Mouse (Mus musculus) hindbrain, embryonic 16.5 days (tissue): ENCODE results near the gene Cyp1b1. TPM values are rescaled to one million over a fixed set of nuclear protein-coding genes. Genes with fewer than 3 reads are reported as not detected.

Source experiments
- ATAC-seq: fragments of 200-750 bp; cut with Nextera tagmentation; 2 replicates; pipeline ENCODE4 v1.8.0; 2017; ENCODE audit warnings: moderate TSS enrichment, moderate library complexity
- H3K27ac ChIP-seq: fragments of 300-500 bp; sonication (generic); 2 replicates; pipeline ENCODE4 v1.5.1; 2014; ENCODE audit warnings: low read depth, mild to moderate bottlenecking, control low read depth, low read length, moderate library complexity
- H3K27me3 ChIP-seq: fragments of 300-500 bp; sonication (generic); replicated peaks from 2 replicates; pipeline ENCODE4 v1.6.1; 2014; ENCODE audit warnings: low read length; ENCODE audit not compliant: control insufficient read depth, insufficient read depth
- H3K36me3 ChIP-seq: fragments of 300-500 bp; sonication (generic); 2 replicates; pipeline ENCODE4 v1.6.1; 2014; ENCODE audit warnings: mild to moderate bottlenecking, low read length, moderate library complexity, mixed read lengths; ENCODE audit not compliant: control insufficient read depth, insufficient read depth
- H3K4me1 ChIP-seq: fragments of 300-500 bp; sonication (generic); 2 replicates; pipeline ENCODE4 v1.6.1; 2014; ENCODE audit warnings: low read depth, low read length; ENCODE audit not compliant: control insufficient read depth, insufficient read depth
- H3K4me2 ChIP-seq: fragments of 300-500 bp; sonication (generic); 2 replicates; pipeline ENCODE4 v1.6.1; 2014; ENCODE audit warnings: mild to moderate bottlenecking, low read length, control low read depth, moderate library complexity
- H3K4me3 ChIP-seq: fragments of 300-500 bp; sonication (generic); 2 replicates; pipeline ENCODE4 v1.5.1; 2014; ENCODE audit warnings: mild to moderate bottlenecking, low read length, control low read depth, moderate library complexity
- H3K9ac ChIP-seq: fragments of 300-500 bp; sonication (generic); 2 replicates; pipeline ENCODE4 v1.6.1; 2014; ENCODE audit warnings: low read depth, mild to moderate bottlenecking, control low read depth, low read length, moderate library complexity
- H3K9me3 ChIP-seq: fragments of 300-500 bp; sonication (generic); 2 replicates; pipeline ENCODE4 v1.6.1; 2014; ENCODE audit warnings: mild to moderate bottlenecking, low read length, moderate library complexity; ENCODE audit not compliant: control insufficient read depth
- WGBS: fragments of 180-500 bp; shearing (Covaris S2); extraction: QIAGEN DNeasy Blood & Tissue Kit; methylation state at CpG from one replicate; pipeline ENCODE4 v1.1.7; 2014; 5-methylcytosine and 5-hydroxymethylcytosine counted together
- polyA plus RNA-seq: library from polyadenylated mRNA; unstranded; fragments of >200 nt; fragmentation: Nextera tagmentation; extraction: Ambion mirVana; gene quantifications from 2 replicates; pipeline ENCODE4 v1.2.1, GENCODE M21; 2015

Cyp1b1 gene
- polyA plus RNA-seq, result 7.3 and 9.0 TPM in 2 replicates

GRCm38 (mm10) chr17:79714931-79715637 lies at the start of gene Cyp1b1:
TSS of gene Cyp1b1 (minus strand) at chr17:79715061.
- Histone ChIP-seq H3K27me3 (peaks cover 27% of the 10 kb centered on the region), H3K4me2 (peak within 1 kb of the TSS; percentile 96), H3K4me3 (peak within 1 kb of the TSS; percentile 49), H3K36me3 (no peaks in the 10 kb centered on the region), H3K27ac (no peak within 1 kb of the TSS; the same call in 1 of the 2 replicates), H3K9me3 (no peaks in the 10 kb centered on the region), H3K9ac (peak within 1 kb of the TSS; percentile 67), H3K4me1 (peaks cover 24% of the 10 kb centered on the region)
- peak; percentile 18; the same call in 1 of the 2 replicates for ATAC-seq
- under 1% methylated on average over 31 of the region's 31 CpGs for WGBS

- Histone ChIP-seq H3K27ac (no peak overlapping the region), H3K36me3 (no peaks in the 10 kb centered on the region), H3K9me3 (0 out of 2 replicates have a peak, but pooled peaks cover 2% of the 10 kb centered on the region), H3K4me1 (no peaks in the 10 kb centered on the region), H3K4me2 (no peak overlapping the region), H3K9ac (no peak overlapping the region), H3K4me3 (no peak overlapping the region), H3K27me3 (no peaks in the 10 kb centered on the region)
- WGBS, result 86% methylated on average over 1 of the region's 1 CpGs
- no peak for ATAC-seq
These were observed 47.0 kb upstream of the Cyp1b1 start for GRCm38 (mm10) chr17:79761841-79762240.

DNA sequence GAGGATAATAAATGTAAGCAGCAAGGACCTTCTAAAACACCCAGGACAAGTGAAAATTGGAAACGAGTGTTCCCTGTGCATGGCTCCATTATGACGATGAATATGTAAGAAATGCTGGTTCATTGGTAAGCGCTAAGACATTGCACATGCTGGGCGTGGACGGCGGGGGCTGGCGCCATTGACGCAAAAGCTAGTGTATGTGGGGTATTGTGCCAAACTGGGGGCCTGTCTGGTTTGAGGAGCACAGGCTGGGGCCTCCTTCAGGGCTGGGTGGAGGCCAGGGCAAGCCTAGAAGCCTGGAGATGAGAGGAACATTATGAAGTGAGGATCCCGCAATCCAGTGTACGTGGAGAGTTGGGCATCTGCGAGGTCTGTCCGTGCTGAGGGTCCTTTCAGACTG lies 39.0 kb upstream of the Cyp1b1 start:
- ATAC-seq, result no peak
- H3K4me3 ChIP-seq, result no peak overlapping the region
- no peaks in the 10 kb centered on the region for H3K9me3 ChIP-seq
- H3K36me3 ChIP-seq, result no peaks in the 10 kb centered on the region
- WGBS, result 95% methylated on average over 12 of the region's 12 CpGs
- H3K4me1 ChIP-seq, result no peaks in the 10 kb centered on the region; the same call in 1 of the 2 replicates
- H3K4me2 ChIP-seq, result no peak overlapping the region
- H3K9ac ChIP-seq, result no peak overlapping the region
- no peaks in the 10 kb centered on the region for H3K27me3 ChIP-seq
- H3K27ac ChIP-seq, result no peak overlapping the region

GRCm38 (mm10) chr17:79752836-79753235 lies 38.0 kb upstream of the Cyp1b1 start:
- Histone ChIP-seq H3K9ac (no peak overlapping the region), H3K4me2 (no peak overlapping the region), H3K9me3 (no peaks in the 10 kb centered on the region), H3K4me3 (no peak overlapping the region), H3K27ac (no peak overlapping the region), H3K36me3 (no peaks in the 10 kb centered on the region), H3K4me1 (no peaks in the 10 kb centered on the region; the same call in 1 of the 2 replicates), H3K27me3 (no peaks in the 10 kb centered on the region)
- no peak for ATAC-seq

GRCm38 (mm10) chr17:79751661-79752191 lies 36.9 kb upstream of the Cyp1b1 start:
- Histone ChIP-seq H3K4me2 (no peak overlapping the region), H3K4me1 (no peaks in the 10 kb centered on the region; the same call in 1 of the 2 replicates), H3K36me3 (no peaks in the 10 kb centered on the region), H3K4me3 (no peak overlapping the region), H3K27me3 (no peaks in the 10 kb centered on the region), H3K9ac (no peak overlapping the region), H3K27ac (no peak overlapping the region), H3K9me3 (no peaks in the 10 kb centered on the region)
- 90% methylated on average over 6 of the region's 6 CpGs for WGBS
- ATAC-seq, result no peak

DNA sequence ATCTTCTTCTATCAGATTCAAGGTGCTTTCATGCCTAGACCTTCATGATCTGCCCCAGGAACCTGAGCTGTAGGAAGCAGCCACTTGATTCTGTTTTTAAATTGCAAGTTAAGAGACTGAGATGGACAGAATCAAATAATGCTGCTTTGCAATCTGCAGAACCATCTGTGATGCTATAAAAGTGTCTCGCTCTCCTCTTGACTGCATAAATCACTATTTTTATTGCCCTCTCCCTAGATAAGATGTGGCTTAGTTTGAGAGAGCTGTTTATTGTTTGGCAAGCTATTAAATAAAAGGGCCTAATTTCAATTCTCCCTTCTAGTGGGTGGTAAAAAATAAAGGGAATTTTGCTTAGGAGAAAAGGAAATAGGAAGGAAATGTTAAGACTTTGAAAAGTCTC lies 34.8 kb upstream of the Cyp1b1 start:
- Histone ChIP-seq H3K9me3 (no peaks in the 10 kb centered on the region), H3K4me3 (no peak overlapping the region), H3K4me1 (no peaks in the 10 kb centered on the region; the same call in 1 of the 2 replicates), H3K27ac (no peak overlapping the region), H3K27me3 (no peaks in the 10 kb centered on the region), H3K4me2 (no peak overlapping the region), H3K9ac (no peak overlapping the region), H3K36me3 (no peaks in the 10 kb centered on the region)
- no peak for ATAC-seq
- WGBS, result 84% methylated on average over 1 of the region's 1 CpGs

DNA sequence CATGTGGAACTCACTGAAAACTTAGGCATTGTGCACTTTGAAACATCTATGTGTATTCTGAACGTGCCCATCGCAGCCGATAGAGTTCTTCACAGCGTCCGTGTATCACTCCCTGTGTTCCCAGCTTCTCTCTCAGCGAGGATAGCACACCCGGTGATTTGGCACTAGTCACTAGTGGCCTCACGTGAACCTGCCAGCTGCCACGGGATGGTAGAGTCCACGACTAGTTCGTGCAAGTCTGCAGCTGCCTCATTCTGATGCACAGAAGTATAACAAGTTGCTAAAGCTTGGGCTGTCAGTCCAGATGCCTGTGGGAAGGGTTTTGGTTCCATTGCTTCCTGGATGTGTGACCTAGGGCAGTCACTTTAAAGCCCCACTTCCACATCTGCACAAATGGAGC lies 32.1 kb upstream of the Cyp1b1 start:
- H3K27me3 ChIP-seq, result no peaks in the 10 kb centered on the region
- H3K9me3 ChIP-seq, result no peaks in the 10 kb centered on the region
- no peak overlapping the region for H3K27ac ChIP-seq
- H3K36me3 ChIP-seq, result no peaks in the 10 kb centered on the region
- WGBS, result 70% methylated on average over 11 of the region's 11 CpGs
- H3K4me1 ChIP-seq, result no peaks in the 10 kb centered on the region; the same call in 1 of the 2 replicates
- no peak overlapping the region for H3K4me2 ChIP-seq
- no peak overlapping the region for H3K4me3 ChIP-seq
- ATAC-seq, result no peak
- H3K9ac ChIP-seq, result no peak overlapping the region

- H3K4me1 ChIP-seq, result no peaks in the 10 kb centered on the region; the same call in 1 of the 2 replicates
- WGBS, result 16% methylated on average over 3 of the region's 3 CpGs
- no peak overlapping the region for H3K9ac ChIP-seq
- no peak overlapping the region for H3K27ac ChIP-seq
- H3K4me3 ChIP-seq, result no peak overlapping the region
- H3K36me3 ChIP-seq, result no peaks in the 10 kb centered on the region
- H3K9me3 ChIP-seq, result no peaks in the 10 kb centered on the region
- no peak overlapping the region for H3K4me2 ChIP-seq
- no peaks in the 10 kb centered on the region for H3K27me3 ChIP-seq
- 0 out of 2 replicates have a peak, but pooled peaks have one; percentile 37 for ATAC-seq
These were observed 31.3 kb upstream of the Cyp1b1 start for GRCm38 (mm10) chr17:79746146-79746591.

DNA sequence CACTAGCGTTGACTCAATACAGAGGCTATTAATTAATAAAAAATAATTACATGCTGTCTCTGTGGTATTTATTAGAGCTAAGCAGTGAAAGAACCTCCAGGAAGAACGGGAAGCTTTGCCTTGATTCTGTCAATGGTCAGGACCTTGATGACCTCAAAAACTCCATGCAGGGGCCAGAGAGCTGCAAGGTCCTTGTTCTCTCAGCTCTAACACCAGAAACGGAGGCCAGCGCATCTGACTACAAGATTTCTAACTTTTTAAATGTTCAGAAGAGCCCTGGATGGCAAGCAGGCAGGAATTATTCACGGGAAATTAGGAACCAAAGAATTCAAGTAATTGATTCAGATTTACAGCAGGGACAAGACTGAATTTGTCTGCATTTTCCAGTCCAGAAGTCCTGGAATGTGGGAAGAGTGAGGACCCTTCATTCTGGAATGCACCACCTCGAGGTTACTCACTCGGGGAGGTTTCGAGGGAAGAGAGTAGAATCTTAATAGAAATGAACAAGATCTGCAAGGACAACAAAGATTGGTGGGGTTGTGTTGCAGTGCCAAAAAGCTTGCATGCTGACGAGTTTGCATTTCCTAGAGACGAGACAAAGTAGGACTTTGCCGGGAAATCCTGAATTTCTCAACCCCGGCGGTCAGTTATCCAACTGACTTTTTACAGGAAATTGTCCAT lies 30.3 kb upstream of the Cyp1b1 start:
- Histone ChIP-seq H3K27me3 (no peaks in the 10 kb centered on the region), H3K4me1 (no peaks in the 10 kb centered on the region; the same call in 1 of the 2 replicates), H3K27ac (no peak overlapping the region), H3K9ac (no peak overlapping the region), H3K36me3 (no peaks in the 10 kb centered on the region), H3K4me2 (no peak overlapping the region), H3K4me3 (no peak overlapping the region), H3K9me3 (no peaks in the 10 kb centered on the region)
- 46% methylated on average over 13 of the region's 13 CpGs for WGBS
- no peak for ATAC-seq
